Mouse (Mus musculus) heart, adult 2 months (tissue): Measurements from ENCODE around the gene Khdc4. TPM values are rescaled to one million over a fixed set of nuclear protein-coding genes. Genes with fewer than 3 reads are reported as not detected.

Experiments
- DNase-seq, 2 experiments: peaks; one replicate each; pipeline ENCODE4 v3.0.0; 2021
- H3K27ac ChIP-seq: fragments of 200-600 bp; 2 replicates; pipeline ENCODE4 v1.8.1; 2022
- H3K27me3 ChIP-seq: fragments of 200-500 bp; 2 replicates; pipeline ENCODE4 v1.6.1; 2012; ENCODE audit warnings: mild to moderate bottlenecking, low read length, inconsistent platforms, mixed read lengths; ENCODE audit not compliant: control insufficient read depth, insufficient read depth
- H3K36me3 ChIP-seq: fragments of 200-500 bp; 2 replicates; pipeline ENCODE4 v1.6.1; 2012; ENCODE audit warnings: low read length, inconsistent platforms; ENCODE audit not compliant: control insufficient read depth, insufficient read depth
- H3K4me1 ChIP-seq: fragments of 200-500 bp; 2 replicates; pipeline ENCODE4 v1.6.1; 2011; ENCODE audit warnings: low read length; ENCODE audit not compliant: control insufficient read depth, insufficient read depth
- H3K4me3 ChIP-seq: fragments of 200-600 bp; 2 replicates; pipeline ENCODE4 v1.8.1; 2022
- H3K79me2 ChIP-seq: fragments of 200-500 bp; replicated peaks from 2 replicates; pipeline ENCODE4 v1.6.1; 2012; ENCODE audit warnings: mild to moderate bottlenecking, inconsistent platforms, low read length, moderate library complexity, mixed read lengths; ENCODE audit not compliant: control insufficient read depth, insufficient read depth
- H3K9ac ChIP-seq: fragments of 200-500 bp; 2 replicates; pipeline ENCODE4 v1.6.1; 2012; ENCODE audit warnings: low read depth, mild to moderate bottlenecking, control low read depth, inconsistent platforms, low read length, mixed read lengths
- CTCF ChIP-seq: fragments of 200-600 bp; IDR thresholded peaks from 2 replicates; pipeline ENCODE4 v1.8.1; 2022; ENCODE audit warnings: antibody characterized with exemption, mild to moderate bottlenecking, moderate library complexity
- EP300 ChIP-seq: fragments of 200-500 bp; IDR thresholded peaks from 2 replicates; pipeline ENCODE4 v1.6.1; 2011; ENCODE audit warnings: low read depth, low read length, control low read depth; ENCODE audit not compliant: insufficient read depth
- POLR2A ChIP-seq: fragments of 200-500 bp; IDR thresholded peaks from 2 replicates; pipeline ENCODE4 v1.6.1; 2011; ENCODE audit warnings: mild to moderate bottlenecking, low read depth, low read length, control low read depth; ENCODE audit not compliant: insufficient read depth
- WGBS: fragments of 180-500 bp; shearing (Covaris S2); methylation state at CpG from one replicate; pipeline ENCODE4 v1.1.7; 2018; 5-methylcytosine and 5-hydroxymethylcytosine counted together
- intact Hi-C: fragments of 180-260 bp; cut with DNase I; formaldehyde crosslinking; loops from one replicate; pipeline ENCODE4 v1.15.1; 2025
- polyA plus RNA-seq: library from polyadenylated mRNA; depleted of rRNA; stranded (reverse); fragments of >200 nt; gene quantifications from 2 replicates; pipeline ENCODE4 v1.2.3, GENCODE M21; 2012
- total RNA-seq, 2 experiments: library from RNA; stranded (reverse); gene quantifications; 2 replicates each; pipeline ENCODE4 v1.2.3; 2021

The Khdc4 gene
- total and polyA plus RNA-seq, 3 experiments, result 24.9 to 29.9 (median 25.7) TPM

DNA sequence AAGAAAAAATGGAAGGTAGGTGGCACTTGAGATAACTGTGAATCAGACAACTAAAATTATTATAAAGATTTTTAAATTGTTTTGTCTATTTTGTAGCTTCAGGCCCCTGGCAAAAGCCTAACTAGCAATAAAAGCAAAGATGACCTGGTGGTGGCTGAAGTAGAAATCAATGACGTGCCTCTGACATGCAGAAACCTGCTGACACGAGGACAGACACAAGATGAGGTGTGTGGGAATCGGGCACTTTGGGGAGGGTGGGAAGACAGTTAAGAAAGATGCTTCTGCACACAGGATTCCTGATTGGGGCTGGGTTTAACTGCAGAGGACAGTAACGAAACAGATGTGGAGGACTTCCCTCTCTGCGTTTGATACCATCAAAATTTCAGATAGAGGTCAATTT, 3.5 kb downstream of the Khdc4 start:
- no peak for TF ChIP-seq CTCF
- TF ChIP-seq EP300, result no peak
- no peak for TF ChIP-seq POLR2A
- Histone ChIP-seq H3K79me2 (peaks cover 3% of the 10 kb centered on the region), H3K27ac (no peak overlapping the region), H3K4me1 (peaks cover 6% of the 10 kb centered on the region), H3K36me3 (peaks cover 32% of the 10 kb centered on the region), H3K9ac (no peak overlapping the region), H3K27me3 (no peaks in the 10 kb centered on the region), H3K4me3 (no peak overlapping the region)
- intact Hi-C loops, result no loop called here
- DNase-seq, result no peak
- 63% methylated on average over 5 of the region's 5 CpGs for WGBS

DNA sequence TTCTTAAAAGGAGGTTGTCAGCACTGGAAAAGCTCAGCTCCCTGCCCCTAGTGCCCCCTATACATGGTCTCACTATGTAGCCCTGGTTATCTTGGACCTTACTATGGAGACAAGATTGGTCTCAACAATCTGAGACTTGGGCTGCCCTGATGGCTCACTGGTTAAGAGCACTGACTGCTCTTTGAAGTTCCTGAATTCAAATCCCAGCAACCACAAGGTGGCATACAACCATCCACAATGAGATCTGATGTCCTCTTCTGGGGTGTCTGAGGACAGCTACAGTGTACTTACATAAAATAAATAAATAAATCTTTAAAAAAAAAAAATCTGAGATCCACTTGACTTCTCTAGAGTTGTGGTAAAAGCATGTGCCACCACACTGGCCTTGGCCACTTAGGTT, 9.9 kb downstream of the Khdc4 start:
- Histone ChIP-seq H3K27me3 (no peaks in the 10 kb centered on the region), H3K4me3 (no peak overlapping the region), H3K27ac (no peak overlapping the region), H3K79me2 (no peaks in the 10 kb centered on the region), H3K36me3 (peaks cover 46% of the 10 kb centered on the region), H3K4me1 (0 out of 2 replicates have a peak, but pooled peaks cover 2% of the 10 kb centered on the region), H3K9ac (no peak overlapping the region)
- DNase-seq, result no peak
- intact Hi-C loops, result no loop called here
- TF ChIP-seq CTCF (peak; percentile 42), EP300 (no peak)

DNA sequence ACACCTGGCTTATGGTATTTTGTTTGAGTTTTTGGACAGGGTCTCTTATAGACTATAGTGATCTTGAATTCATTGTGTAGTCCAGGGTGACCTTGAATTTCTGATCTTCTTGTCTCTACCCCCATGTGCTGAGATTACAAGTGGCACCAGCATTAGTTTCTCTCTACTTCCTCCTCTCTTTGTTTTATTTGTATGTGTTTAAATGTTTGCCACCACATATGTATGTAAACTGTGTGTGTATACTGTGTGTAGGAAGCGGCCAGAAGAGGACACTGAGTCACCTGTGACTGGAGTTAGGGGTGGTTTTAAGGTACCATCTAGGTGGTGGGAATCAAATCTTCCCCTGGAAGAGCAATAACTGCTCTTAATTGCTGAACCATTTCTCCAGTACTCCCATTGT, 12.4 kb downstream of the Khdc4 start:
- TF ChIP-seq EP300 (no peak), CTCF (no peak), POLR2A (no peak)
- no peak for DNase-seq
- Histone ChIP-seq H3K9ac (no peak overlapping the region), H3K4me1 (0 out of 2 replicates have a peak, but pooled peaks cover 2% of the 10 kb centered on the region), H3K36me3 (peaks cover 55% of the 10 kb centered on the region), H3K4me3 (no peak overlapping the region), H3K79me2 (no peaks in the 10 kb centered on the region), H3K27ac (no peak overlapping the region), H3K27me3 (no peaks in the 10 kb centered on the region)
- WGBS, result 100% methylated on average over 1 of the region's 1 CpGs
- intact Hi-C loops, result no loop called here

DNA sequence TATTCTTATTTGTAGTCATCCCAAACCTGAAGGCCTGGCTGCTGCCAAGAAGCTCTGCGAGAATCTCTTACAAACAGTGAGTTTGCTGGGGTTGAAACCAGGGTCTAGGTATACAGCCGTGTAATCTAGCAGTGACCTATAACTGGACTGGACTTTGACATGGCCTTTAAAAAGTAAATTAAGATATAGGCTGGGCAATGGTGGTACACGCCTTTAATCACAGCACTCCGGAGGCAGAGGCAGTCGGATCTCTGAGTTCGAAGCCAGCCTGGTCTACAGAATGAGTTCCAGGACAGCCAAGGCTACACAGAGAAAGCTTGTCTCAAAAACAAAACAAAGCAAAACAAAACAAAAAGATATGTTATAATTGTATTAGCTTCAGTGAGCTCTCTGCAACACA, 13.2 kb downstream of the Khdc4 start:
- TF ChIP-seq EP300 (no peak), POLR2A (no peak), CTCF (no peak)

DNA sequence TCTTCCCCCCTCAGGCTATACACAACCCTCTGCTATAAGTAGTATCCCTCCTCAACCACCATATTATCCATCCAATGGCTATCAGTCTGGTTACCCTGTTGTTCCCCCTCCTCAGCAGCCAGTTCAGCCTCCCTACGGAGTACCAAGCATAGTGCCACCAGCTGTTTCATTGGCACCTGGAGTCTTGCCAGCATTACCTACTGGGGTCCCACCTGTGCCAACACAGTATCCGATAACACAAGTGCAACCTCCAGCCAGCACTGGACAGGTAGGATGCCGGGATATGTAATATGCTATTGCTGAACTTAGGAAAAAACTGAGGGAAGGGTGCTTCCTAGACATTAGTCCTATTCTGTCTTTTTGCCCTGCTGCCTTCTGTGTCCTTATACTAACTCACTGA, 14.6 kb downstream of the Khdc4 start:
- peak in 1 of 2 experiments; percentile 16 for DNase-seq
- peak overlapping the region; percentile 71; the same call in 1 of the 2 replicates for H3K27ac ChIP-seq
- H3K9ac ChIP-seq, result no peak overlapping the region
- no peaks in the 10 kb centered on the region for H3K79me2 ChIP-seq
- intact Hi-C loops, result loop anchor here (10.0 kb wide), 1 partner anchor 335 kb away; no protein-coding TSS in a partner anchor
- TF ChIP-seq EP300, result no peak
- no peak for TF ChIP-seq CTCF
- no peak for TF ChIP-seq POLR2A
- no peaks in the 10 kb centered on the region for H3K27me3 ChIP-seq
- no peak overlapping the region for H3K4me3 ChIP-seq
- peaks cover 46% of the 10 kb centered on the region for H3K36me3 ChIP-seq
- H3K4me1 ChIP-seq, result 0 out of 2 replicates have a peak, but pooled peaks cover 2% of the 10 kb centered on the region
- 67% methylated on average over 3 of the region's 3 CpGs for WGBS

More for the DNA sequence above, 13.2 kb downstream of the Khdc4 start:
- no peak overlapping the region for H3K27ac ChIP-seq
- intact Hi-C loops, result no loop called here
- no peak for DNase-seq
- peaks cover 51% of the 10 kb centered on the region for H3K36me3 ChIP-seq
- H3K79me2 ChIP-seq, result no peaks in the 10 kb centered on the region
- H3K4me1 ChIP-seq, result 0 out of 2 replicates have a peak, but pooled peaks cover 2% of the 10 kb centered on the region
- no peak overlapping the region for H3K9ac ChIP-seq
- H3K4me3 ChIP-seq, result no peak overlapping the region
- 92% methylated on average over 6 of the region's 6 CpGs for WGBS
- H3K27me3 ChIP-seq, result no peaks in the 10 kb centered on the region

DNA sequence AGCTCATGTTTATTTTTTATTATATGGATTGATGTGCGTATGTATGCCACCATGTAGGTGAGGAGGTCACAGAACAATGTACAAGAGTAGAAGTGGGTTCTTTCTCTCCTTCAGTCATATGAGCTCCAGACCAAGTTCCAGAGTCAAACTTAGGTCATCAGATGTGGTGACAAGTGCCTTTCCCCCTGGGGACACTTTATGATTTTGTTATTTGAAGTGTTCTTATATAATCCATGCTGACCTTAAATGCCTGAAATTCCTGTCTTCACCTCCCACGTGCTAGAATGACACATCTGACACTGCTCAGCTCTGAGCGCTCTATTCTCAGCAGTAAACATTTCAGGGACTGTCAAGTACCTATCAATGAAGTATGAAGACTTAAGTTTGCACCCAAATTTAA, 15.6 kb downstream of the Khdc4 start:
- Histone ChIP-seq H3K79me2 (no peaks in the 10 kb centered on the region), H3K36me3 (peaks cover 47% of the 10 kb centered on the region), H3K4me1 (0 out of 2 replicates have a peak, but pooled peaks cover 2% of the 10 kb centered on the region), H3K27me3 (no peaks in the 10 kb centered on the region), H3K9ac (no peak overlapping the region), H3K27ac (peak overlapping the region; percentile 71), H3K4me3 (no peak overlapping the region)
- intact Hi-C loops, result loop anchor here (10.0 kb wide), 1 partner anchor 334 kb away; no protein-coding TSS in a partner anchor
- TF ChIP-seq CTCF (no peak), POLR2A (no peak), EP300 (no peak)
- DNase-seq, result no peak
- 41% methylated on average over 3 of the region's 3 CpGs for WGBS
